Mouse (Mus musculus): Measurements from ENCODE around the gene Plekha4. TPM values are rescaled to one million over a fixed set of nuclear protein-coding genes. Genes with fewer than 3 reads are reported as not detected.
A peak's percentile ranks its signal among the peaks of the same experiment; 100 is the strongest.

Plekha4 gene
- total and polyA plus RNA-seq, 2 experiments from 2014 or later = 2.1 to 2.8 TPM

DNA sequence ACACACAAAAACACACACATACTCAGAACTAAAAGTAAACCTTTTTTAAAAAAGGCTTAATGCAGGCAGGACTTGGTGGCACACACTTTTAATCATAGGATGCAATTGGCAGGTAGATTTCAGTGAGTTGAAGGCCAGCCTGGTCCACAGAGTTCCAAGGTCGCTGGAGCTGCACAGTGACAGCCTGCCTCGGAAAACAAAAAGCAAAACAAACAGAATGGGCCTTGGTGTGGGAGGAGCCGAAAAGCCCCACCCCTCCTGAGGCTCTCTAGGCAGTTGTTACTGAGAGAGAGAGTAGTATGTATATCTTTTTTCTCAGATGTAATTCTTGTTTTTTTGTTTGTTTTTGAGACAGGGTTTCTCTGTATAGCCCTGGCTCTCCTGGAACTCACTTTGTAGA lies 34.9 kb upstream of the Plekha4 start:
- no peak for ATAC-seq
- Histone ChIP-seq H3K27me3 (ENCODE audit: insufficient read depth, low read length) (no peaks in the 10 kb centered on the region), H3K9me3 (ENCODE audit: low read length) (no peaks in the 10 kb centered on the region), H3K4me1 (ENCODE audit: insufficient read depth, low read length) (no peaks in the 10 kb centered on the region), H3K36me3 (ENCODE audit: insufficient read depth, low read length) (peaks cover 32% of the 10 kb centered on the region), H3K4me3 (ENCODE audit: low read length) (no peak overlapping the region), H3K4me2 (ENCODE audit: low read depth, low read length) (no peak overlapping the region), H3K9ac (replicated peaks; ENCODE audit: low read length) (no peak overlapping the region), H3K27ac (no peak overlapping the region)
- no peak for TF ChIP-seq CTCF (IDR thresholded peaks at IDR 0.05; ENCODE audit: low read depth)
- WGBS = 16% methylated on average over 3 of the region's 3 CpGs
- DNase-seq (ENCODE audit: low spot score) = no peak

DNA sequence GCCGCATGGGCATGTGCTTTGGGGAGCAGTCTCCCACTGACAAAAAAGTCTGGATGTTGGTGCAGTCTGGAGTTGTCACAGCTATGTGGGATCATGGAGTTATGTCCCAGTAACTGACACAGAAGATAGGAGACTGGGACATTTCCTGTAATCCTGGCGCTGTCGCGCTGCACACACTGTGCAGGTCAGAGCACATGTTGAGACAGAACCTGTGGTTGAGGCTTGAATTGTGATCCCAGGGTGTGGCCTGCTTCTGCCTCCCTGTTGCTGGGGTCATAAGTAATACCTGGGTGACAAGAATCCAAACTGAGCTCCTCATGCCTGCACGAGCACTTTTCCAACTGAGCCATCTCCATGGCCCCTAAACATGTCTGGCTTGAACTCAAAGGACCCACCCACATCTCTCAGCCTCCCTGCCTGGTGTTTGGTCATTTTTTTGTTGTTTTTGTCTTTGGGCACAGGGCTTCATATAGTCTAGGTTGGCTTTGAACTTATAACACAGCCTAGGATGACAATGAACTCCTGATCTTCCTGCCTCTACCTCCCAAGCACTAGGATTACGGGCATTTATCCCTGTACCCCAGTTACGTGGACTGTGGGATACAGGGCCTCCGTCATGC lies 33.8 kb upstream of the Plekha4 start:
- 96% methylated on average over 8 of the region's 8 CpGs for WGBS
- Histone ChIP-seq H3K4me3 (ENCODE audit: low read length) (no peak overlapping the region), H3K4me1 (ENCODE audit: insufficient read depth, low read length) (no peaks in the 10 kb centered on the region), H3K4me2 (ENCODE audit: low read depth, low read length) (no peak overlapping the region), H3K27ac (no peak overlapping the region), H3K27me3 (ENCODE audit: insufficient read depth, low read length) (no peaks in the 10 kb centered on the region), H3K36me3 (ENCODE audit: insufficient read depth, low read length) (peaks cover 39% of the 10 kb centered on the region), H3K9me3 (ENCODE audit: low read length) (no peaks in the 10 kb centered on the region), H3K9ac (replicated peaks; ENCODE audit: low read length) (no peak overlapping the region)
- DNase-seq (ENCODE audit: low spot score) (no peak), ATAC-seq (no peak)
- TF ChIP-seq CTCF (IDR thresholded peaks at IDR 0.05; ENCODE audit: low read depth) = no peak

DNA sequence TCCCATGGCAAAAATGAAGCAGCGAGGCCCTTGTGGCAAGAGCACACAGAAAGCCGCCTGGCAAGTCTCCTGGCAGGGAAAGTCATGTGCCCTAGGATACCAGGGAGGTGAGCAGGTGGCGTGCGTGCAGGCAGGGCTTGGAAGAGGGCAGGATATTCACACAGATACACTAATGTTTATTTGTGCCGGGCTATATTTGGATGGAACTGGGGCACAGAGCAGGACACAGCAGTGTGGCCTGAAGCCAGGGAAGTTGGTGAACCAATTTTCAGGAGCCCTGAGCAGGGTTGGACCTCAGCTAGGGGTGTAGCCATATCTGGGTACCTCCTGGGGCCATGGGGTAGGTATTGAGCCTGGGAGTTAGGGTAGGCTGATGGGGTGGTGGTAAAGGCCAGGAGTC lies 33.2 kb upstream of the Plekha4 start:
- Histone ChIP-seq H3K4me3 (ENCODE audit: low read length) (no peak overlapping the region), H3K9me3 (ENCODE audit: low read length) (no peaks in the 10 kb centered on the region), H3K4me1 (ENCODE audit: insufficient read depth, low read length) (no peaks in the 10 kb centered on the region), H3K27ac (no peak overlapping the region), H3K9ac (replicated peaks; ENCODE audit: low read length) (no peak overlapping the region), H3K36me3 (ENCODE audit: insufficient read depth, low read length) (peaks cover 46% of the 10 kb centered on the region), H3K27me3 (ENCODE audit: insufficient read depth, low read length) (no peaks in the 10 kb centered on the region), H3K4me2 (ENCODE audit: low read depth, low read length) (no peak overlapping the region)
- no peak for ATAC-seq
- no peak for TF ChIP-seq CTCF (IDR thresholded peaks at IDR 0.05; ENCODE audit: low read depth)
- no peak for DNase-seq (ENCODE audit: low spot score)
- 85% methylated on average over 5 of the region's 5 CpGs for WGBS

GRCm38 (mm10) chr7:45494548-45494947 lies 31.6 kb upstream of the Plekha4 start:
- 82% methylated on average over 9 of the region's 9 CpGs for WGBS
- no peaks in the 10 kb centered on the region for H3K27me3 ChIP-seq (ENCODE audit: insufficient read depth, low read length)
- no peak overlapping the region for H3K27ac ChIP-seq
- DNase-seq (ENCODE audit: low spot score) (no peak), ATAC-seq (no peak)
- H3K4me3 ChIP-seq (ENCODE audit: low read length) = no peak overlapping the region
- H3K36me3 ChIP-seq (ENCODE audit: insufficient read depth, low read length) = peaks cover 52% of the 10 kb centered on the region
- no peak overlapping the region for H3K4me2 ChIP-seq (ENCODE audit: low read depth, low read length)
- no peak overlapping the region for H3K9ac ChIP-seq (replicated peaks; ENCODE audit: low read length)
- no peak for TF ChIP-seq CTCF (IDR thresholded peaks at IDR 0.05; ENCODE audit: low read depth)
- H3K9me3 ChIP-seq (ENCODE audit: low read length) = no peaks in the 10 kb centered on the region
- no peaks in the 10 kb centered on the region for H3K4me1 ChIP-seq (ENCODE audit: insufficient read depth, low read length)

DNA sequence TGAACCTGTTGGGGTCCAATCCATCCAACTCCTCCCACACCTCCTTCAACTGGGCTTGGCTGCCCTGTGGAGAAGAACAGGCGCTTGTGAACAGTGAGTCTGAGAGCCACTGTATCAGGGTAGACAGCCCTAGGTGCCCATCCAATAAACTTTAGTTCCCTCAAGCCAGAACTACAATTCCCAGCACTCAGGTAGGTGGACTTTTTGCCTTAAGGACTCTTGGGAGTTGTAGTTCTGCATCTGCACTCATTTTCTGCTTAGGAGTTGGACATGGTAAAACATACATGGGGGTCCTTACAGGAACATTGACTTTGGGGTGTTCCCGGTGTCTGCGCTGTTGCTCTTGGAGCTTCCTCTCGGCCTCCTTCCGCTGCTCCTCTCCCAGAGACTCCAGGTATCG lies 27.7 kb upstream of the Plekha4 start:
- H3K9ac ChIP-seq (replicated peaks; ENCODE audit: low read length) = no peak overlapping the region
- no peak overlapping the region for H3K27ac ChIP-seq
- H3K4me1 ChIP-seq (ENCODE audit: insufficient read depth, low read length) = no peaks in the 10 kb centered on the region
- no peaks in the 10 kb centered on the region for H3K27me3 ChIP-seq (ENCODE audit: insufficient read depth, low read length)
- no peak for TF ChIP-seq CTCF (IDR thresholded peaks at IDR 0.05; ENCODE audit: low read depth)
- WGBS = 94% methylated on average over 6 of the region's 6 CpGs
- H3K9me3 ChIP-seq (ENCODE audit: low read length) = no peaks in the 10 kb centered on the region
- no peak overlapping the region for H3K4me3 ChIP-seq (ENCODE audit: low read length)
- DNase-seq (ENCODE audit: low spot score) (no peak), ATAC-seq (no peak)
- peaks cover 54% of the 10 kb centered on the region for H3K36me3 ChIP-seq (ENCODE audit: insufficient read depth, low read length)
- H3K4me2 ChIP-seq (ENCODE audit: low read depth, low read length) = no peak overlapping the region

DNA sequence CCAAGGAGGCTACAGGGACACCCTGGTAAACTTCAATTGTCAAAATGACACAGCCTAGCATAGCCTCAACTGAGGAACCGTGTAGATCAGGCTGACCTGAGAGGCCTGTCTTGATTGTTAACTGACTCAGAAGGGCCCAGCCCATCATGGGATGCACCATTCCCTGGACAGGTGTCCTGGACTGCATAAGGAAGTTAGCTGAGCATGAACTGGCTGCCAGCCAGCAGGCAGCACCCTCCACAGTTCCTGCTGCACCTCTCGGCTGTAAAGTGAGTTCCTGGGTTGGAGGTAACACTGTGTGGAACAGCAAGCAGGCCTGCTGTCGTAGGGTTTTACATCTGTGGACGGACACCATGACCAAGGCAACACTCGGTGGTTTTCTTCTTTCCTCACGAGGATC lies 18.5 kb upstream of the Plekha4 start:
- H3K36me3 ChIP-seq (ENCODE audit: insufficient read depth, low read length) = peaks cover 3% of the 10 kb centered on the region; the same call in 1 of the 2 replicates
- WGBS = 86% methylated on average over 6 of the region's 6 CpGs
- ATAC-seq = no peak
- H3K9me3 ChIP-seq (ENCODE audit: low read length) = no peaks in the 10 kb centered on the region
- peaks cover 12% of the 10 kb centered on the region; the same call in 1 of the 2 replicates for H3K4me1 ChIP-seq (ENCODE audit: insufficient read depth, low read length)
- no peak overlapping the region for H3K4me2 ChIP-seq (ENCODE audit: low read depth, low read length)
- TF ChIP-seq CTCF (IDR thresholded peaks at IDR 0.05; ENCODE audit: low read depth) = no peak
- no peak for DNase-seq (ENCODE audit: low spot score)
- no peaks in the 10 kb centered on the region for H3K27me3 ChIP-seq (ENCODE audit: insufficient read depth, low read length)
- H3K9ac ChIP-seq (replicated peaks; ENCODE audit: low read length) = no peak overlapping the region
- no peak overlapping the region for H3K27ac ChIP-seq
- no peak overlapping the region for H3K4me3 ChIP-seq (ENCODE audit: low read length)

GRCm38 (mm10) chr7:45508561-45508960 lies 17.6 kb upstream of the Plekha4 start:
- Histone ChIP-seq H3K4me1 (ENCODE audit: insufficient read depth, low read length) (peaks cover 12% of the 10 kb centered on the region; the same call in 1 of the 2 replicates), H3K9me3 (ENCODE audit: low read length) (no peaks in the 10 kb centered on the region), H3K4me3 (ENCODE audit: low read length) (no peak overlapping the region), H3K9ac (replicated peaks; ENCODE audit: low read length) (peak overlapping the region; percentile 87), H3K4me2 (ENCODE audit: low read depth, low read length) (peak overlapping the region; percentile 76), H3K27me3 (ENCODE audit: insufficient read depth, low read length) (no peaks in the 10 kb centered on the region), H3K27ac (no peak overlapping the region), H3K36me3 (ENCODE audit: insufficient read depth, low read length) (peaks cover 3% of the 10 kb centered on the region; the same call in 1 of the 2 replicates)
- no peak for ATAC-seq
- TF ChIP-seq CTCF (IDR thresholded peaks at IDR 0.05; ENCODE audit: low read depth) = no peak
- no peak for DNase-seq (ENCODE audit: low spot score)
- WGBS = 81% methylated on average over 6 of the region's 6 CpGs

Data from hindbrain, postnatal 0 days (tissue).